Mouse (Mus musculus): Measurements from ENCODE around the gene Grid1. TPM values are rescaled to one million over a fixed set of nuclear protein-coding genes. Genes with fewer than 3 reads are reported as not detected.

Grid1 gene
- 0.06 and 0.24 TPM in 2 replicates for polyA plus RNA-seq (2016; fragmentation: Nextera tagmentation; extraction: Ambion mirVana)

GRCm38 (mm10) chr14:34819919-34820652, at the start of gene Grid1:
TSS of gene Grid1 (plus strand) at chr14:34820108.
- peak; percentile 60 for DNase-seq (ENCODE audit: extremely low spot score, low spot score)
- Histone ChIP-seq H3K4me3 (peak within 1 kb of the TSS; percentile 70), H3K27ac (peak within 1 kb of the TSS; percentile 77), H3K4me1 (peaks cover 40% of the 10 kb centered on the region), H3K27me3 (ENCODE audit: poor library complexity, severe bottlenecking) (peaks cover 99% of the 10 kb centered on the region), H3K9me3 (no peaks in the 10 kb centered on the region), H3K36me3 (replicated peaks) (no peaks in the 10 kb centered on the region)
- WGBS = under 1% methylated on average over 79 of the region's 96 CpGs

DNA sequence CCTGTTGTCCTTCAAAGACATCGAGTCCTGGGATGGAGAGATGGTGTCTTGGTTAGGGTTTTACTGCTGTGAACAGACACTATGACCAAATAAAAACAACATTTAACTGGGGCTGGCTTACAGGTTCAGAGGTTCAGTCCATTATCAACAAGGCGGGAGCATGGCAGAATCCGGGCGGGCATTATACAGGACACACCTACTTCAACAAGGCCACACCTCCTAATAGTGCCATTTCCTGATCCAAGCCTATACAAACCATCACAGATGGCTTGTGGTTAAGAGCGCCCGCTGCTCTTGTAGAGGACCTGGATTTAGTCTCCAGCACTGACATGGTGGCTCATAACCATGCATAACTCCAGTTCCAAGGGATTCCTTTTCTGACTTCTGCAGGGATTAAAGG, 49.4 kb upstream of the Grid1 start:
- WGBS = 83% methylated on average over 6 of the region's 6 CpGs
- Histone ChIP-seq H3K27me3 (ENCODE audit: poor library complexity, severe bottlenecking) (peaks cover 27% of the 10 kb centered on the region), H3K9me3 (no peaks in the 10 kb centered on the region), H3K4me1 (peaks cover 22% of the 10 kb centered on the region), H3K27ac (no peak overlapping the region), H3K4me3 (no peak overlapping the region), H3K36me3 (replicated peaks) (no peaks in the 10 kb centered on the region)
- no peak for DNase-seq (ENCODE audit: extremely low spot score, low spot score)

- no peak overlapping the region for H3K27ac ChIP-seq
- no peak overlapping the region for H3K4me3 ChIP-seq
- DNase-seq (ENCODE audit: extremely low spot score, low spot score) = no peak
- H3K27me3 ChIP-seq (ENCODE audit: poor library complexity, severe bottlenecking) = peaks cover 27% of the 10 kb centered on the region
- H3K4me1 ChIP-seq = peaks cover 22% of the 10 kb centered on the region
- no peaks in the 10 kb centered on the region for H3K36me3 ChIP-seq (replicated peaks)
- no peaks in the 10 kb centered on the region for H3K9me3 ChIP-seq
- 21% methylated on average over 9 of the region's 9 CpGs for WGBS
Measured at GRCm38 (mm10) chr14:34771601-34772000, 48.3 kb upstream of the Grid1 start.

DNA sequence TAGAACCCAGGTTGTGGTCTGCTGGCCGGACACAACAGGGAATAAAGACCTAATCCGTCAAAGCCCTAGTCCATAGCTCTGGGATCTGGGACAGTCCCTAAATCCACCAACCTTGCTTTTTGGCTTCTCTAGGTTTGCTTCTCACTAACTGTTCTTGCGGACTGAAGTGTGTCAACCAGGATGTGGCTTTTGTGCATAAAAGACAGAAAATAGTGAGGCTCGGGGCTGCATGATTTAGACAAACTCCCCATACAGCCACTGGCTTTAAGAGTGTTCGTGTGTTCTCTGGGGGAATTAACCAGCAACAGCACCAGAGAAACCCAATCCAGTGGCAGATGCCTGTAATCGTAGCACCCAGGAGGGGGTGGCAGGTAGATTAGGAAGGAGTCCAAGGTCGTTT, 47.8 kb upstream of the Grid1 start:
- DNase-seq (ENCODE audit: extremely low spot score, low spot score) = no peak
- H3K4me1 ChIP-seq = peaks cover 22% of the 10 kb centered on the region
- no peaks in the 10 kb centered on the region for H3K36me3 ChIP-seq (replicated peaks)
- no peak overlapping the region for H3K4me3 ChIP-seq
- H3K9me3 ChIP-seq = no peaks in the 10 kb centered on the region
- peaks cover 30% of the 10 kb centered on the region for H3K27me3 ChIP-seq (ENCODE audit: poor library complexity, severe bottlenecking)
- 63% methylated on average over 7 of the region's 7 CpGs for WGBS
- H3K27ac ChIP-seq = no peak overlapping the region

DNA sequence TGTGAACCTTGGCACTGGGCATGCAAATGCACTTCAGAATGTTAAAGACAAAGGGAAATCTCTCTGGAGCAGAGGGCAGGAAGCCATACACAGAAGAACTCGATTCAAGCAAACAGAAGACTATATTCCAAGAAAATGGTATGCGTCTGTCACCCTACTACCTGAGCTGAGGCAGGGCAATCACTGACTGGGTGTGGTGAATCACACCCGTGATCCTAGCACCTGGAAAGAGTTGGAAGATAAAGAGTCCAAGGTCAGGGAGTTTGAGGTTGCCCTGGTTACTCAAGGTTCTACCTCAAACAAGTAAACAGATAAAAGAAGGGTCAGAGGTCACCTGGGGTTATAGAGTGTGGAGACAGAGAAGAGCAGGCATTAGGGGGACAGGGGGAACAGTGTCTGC, 46.2 kb upstream of the Grid1 start:
- 83% methylated on average over 3 of the region's 3 CpGs for WGBS
- H3K27ac ChIP-seq = no peak overlapping the region
- H3K27me3 ChIP-seq (ENCODE audit: poor library complexity, severe bottlenecking) = peaks cover 36% of the 10 kb centered on the region

GRCm38 (mm10) chr14:34774231-34774630, 45.7 kb upstream of the Grid1 start:
- peaks cover 10% of the 10 kb centered on the region for H3K4me1 ChIP-seq
- no peak overlapping the region for H3K27ac ChIP-seq
- DNase-seq (ENCODE audit: extremely low spot score, low spot score) = no peak
- peaks cover 32% of the 10 kb centered on the region for H3K27me3 ChIP-seq (ENCODE audit: poor library complexity, severe bottlenecking)
- 89% methylated on average over 6 of the region's 6 CpGs for WGBS
- H3K9me3 ChIP-seq = no peaks in the 10 kb centered on the region
- no peaks in the 10 kb centered on the region for H3K36me3 ChIP-seq (replicated peaks)
- no peak overlapping the region for H3K4me3 ChIP-seq

More for the DNA sequence above, 46.2 kb upstream of the Grid1 start:
- H3K36me3 ChIP-seq (replicated peaks) = no peaks in the 10 kb centered on the region
- H3K4me3 ChIP-seq = no peak overlapping the region
- H3K4me1 ChIP-seq = peaks cover 16% of the 10 kb centered on the region
- H3K9me3 ChIP-seq = no peaks in the 10 kb centered on the region
- no peak for DNase-seq (ENCODE audit: extremely low spot score, low spot score)

DNA sequence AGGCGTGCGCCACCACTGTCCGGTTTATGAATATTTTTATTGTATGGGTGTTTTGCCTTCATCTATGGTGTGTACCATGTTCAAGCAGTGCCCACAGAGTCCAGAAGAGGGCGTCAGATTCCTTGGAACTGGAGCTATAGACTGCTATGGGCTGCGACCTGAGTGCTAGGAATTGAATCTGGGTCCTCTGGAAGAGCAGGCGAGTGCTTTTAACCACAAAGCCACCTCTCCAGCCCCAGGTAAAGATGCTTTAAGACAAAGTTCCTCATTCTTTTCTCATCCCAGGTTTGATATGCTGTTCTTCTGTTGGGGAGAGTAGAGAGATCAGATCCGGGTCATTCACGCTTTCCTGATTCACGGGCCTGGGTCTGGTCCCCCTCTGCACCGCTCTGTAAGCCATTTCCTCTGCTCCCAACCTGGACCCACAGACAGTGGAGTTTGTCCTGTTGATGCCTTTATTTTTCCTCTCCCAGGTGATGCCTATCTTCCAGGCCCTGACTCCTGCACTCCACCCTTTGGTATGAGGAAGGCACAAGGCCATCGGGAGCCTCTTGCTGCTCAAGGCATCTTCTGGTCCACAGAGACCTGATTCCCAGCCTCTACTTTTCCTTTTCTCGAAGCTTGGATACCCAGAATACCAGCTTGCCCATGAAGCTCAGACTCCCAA, 43.1 kb upstream of the Grid1 start:
- no peak for DNase-seq (ENCODE audit: extremely low spot score, low spot score)
- Histone ChIP-seq H3K27ac (no peak overlapping the region), H3K36me3 (replicated peaks) (no peaks in the 10 kb centered on the region), H3K4me1 (no peaks in the 10 kb centered on the region), H3K9me3 (no peaks in the 10 kb centered on the region), H3K27me3 (ENCODE audit: poor library complexity, severe bottlenecking) (peaks cover 13% of the 10 kb centered on the region), H3K4me3 (no peak overlapping the region)
- WGBS = 88% methylated on average over 12 of the region's 12 CpGs

GRCm38 (mm10) chr14:34777810-34778209, 42.1 kb upstream of the Grid1 start:
- no peaks in the 10 kb centered on the region for H3K36me3 ChIP-seq (replicated peaks)
- peak; percentile 57 for DNase-seq (ENCODE audit: extremely low spot score, low spot score)
- no peak overlapping the region for H3K4me3 ChIP-seq
- no peaks in the 10 kb centered on the region for H3K4me1 ChIP-seq
- no peaks in the 10 kb centered on the region for H3K9me3 ChIP-seq
- no peak overlapping the region for H3K27ac ChIP-seq
- whole genome bisulfite sequencing = 18% methylated on average over 10 of the region's 10 CpGs
- H3K27me3 ChIP-seq (ENCODE audit: poor library complexity, severe bottlenecking) = peaks cover 9% of the 10 kb centered on the region

DNA sequence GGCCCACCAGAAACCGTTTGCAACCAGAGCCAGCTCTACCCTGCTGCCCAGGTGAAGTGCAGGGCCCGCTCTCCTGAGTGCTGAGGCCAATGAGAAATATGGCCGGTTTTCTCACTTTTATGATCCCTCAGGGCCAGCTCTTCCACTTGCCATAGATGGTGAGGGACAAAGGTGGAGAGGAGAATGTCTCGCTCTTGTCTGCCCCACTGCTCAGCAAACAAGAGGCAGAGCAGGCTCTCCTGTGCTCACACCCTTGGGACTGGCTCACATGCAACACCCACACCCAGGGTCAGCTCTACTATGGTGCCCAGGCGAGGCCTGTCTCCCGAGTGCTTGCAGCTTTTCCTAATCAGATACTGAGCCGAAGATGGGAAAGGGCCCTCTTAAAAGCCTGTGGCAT, 41.1 kb upstream of the Grid1 start:
- Histone ChIP-seq H3K27me3 (ENCODE audit: poor library complexity, severe bottlenecking) (peaks cover 9% of the 10 kb centered on the region), H3K27ac (no peak overlapping the region), H3K36me3 (replicated peaks) (no peaks in the 10 kb centered on the region), H3K4me1 (no peaks in the 10 kb centered on the region), H3K9me3 (no peaks in the 10 kb centered on the region), H3K4me3 (no peak overlapping the region)
- WGBS = 84% methylated on average over 7 of the region's 7 CpGs
- DNase-seq (ENCODE audit: extremely low spot score, low spot score) = no peak

DNA sequence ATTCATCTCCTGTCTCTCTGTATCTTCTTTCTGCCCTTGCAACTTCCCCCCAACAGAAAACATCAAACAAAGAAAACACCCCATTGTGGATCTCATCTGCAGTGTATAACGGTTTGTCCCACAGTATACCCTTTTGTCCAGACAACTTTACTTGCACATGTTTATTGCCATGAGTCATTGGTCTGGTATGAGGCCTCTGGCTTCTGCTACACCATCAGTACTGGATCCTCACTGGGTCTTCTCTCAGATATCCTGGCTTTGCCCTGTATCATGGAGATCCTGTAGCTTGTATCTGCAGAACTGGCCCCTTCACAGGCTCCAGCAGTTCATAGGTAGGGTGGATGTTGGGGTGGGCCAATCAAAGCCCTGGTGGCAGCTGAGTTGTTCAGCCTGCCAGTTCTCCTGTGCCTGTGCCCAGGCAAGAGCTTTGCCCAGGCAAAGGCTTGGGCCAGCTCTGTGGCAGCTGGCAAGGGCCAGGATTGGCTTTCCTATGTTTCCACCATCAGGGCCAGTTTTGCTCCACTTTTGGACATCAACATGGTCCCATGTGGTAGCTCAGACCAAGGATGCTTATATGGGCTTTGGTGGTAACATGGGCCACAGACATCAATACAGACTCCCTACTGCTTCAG, 26.4 kb upstream of the Grid1 start:
- peaks cover 9% of the 10 kb centered on the region; the same call in 1 of the 2 replicates for H3K9me3 ChIP-seq
- no peak overlapping the region for H3K4me3 ChIP-seq
- H3K27me3 ChIP-seq (ENCODE audit: poor library complexity, severe bottlenecking) = no peaks in the 10 kb centered on the region
- H3K27ac ChIP-seq = no peak overlapping the region
- 83% methylated on average over 1 of the region's 1 CpGs for WGBS
- no peaks in the 10 kb centered on the region for H3K4me1 ChIP-seq
- no peaks in the 10 kb centered on the region for H3K36me3 ChIP-seq (replicated peaks)
- DNase-seq (ENCODE audit: extremely low spot score, low spot score) = no peak

DNA sequence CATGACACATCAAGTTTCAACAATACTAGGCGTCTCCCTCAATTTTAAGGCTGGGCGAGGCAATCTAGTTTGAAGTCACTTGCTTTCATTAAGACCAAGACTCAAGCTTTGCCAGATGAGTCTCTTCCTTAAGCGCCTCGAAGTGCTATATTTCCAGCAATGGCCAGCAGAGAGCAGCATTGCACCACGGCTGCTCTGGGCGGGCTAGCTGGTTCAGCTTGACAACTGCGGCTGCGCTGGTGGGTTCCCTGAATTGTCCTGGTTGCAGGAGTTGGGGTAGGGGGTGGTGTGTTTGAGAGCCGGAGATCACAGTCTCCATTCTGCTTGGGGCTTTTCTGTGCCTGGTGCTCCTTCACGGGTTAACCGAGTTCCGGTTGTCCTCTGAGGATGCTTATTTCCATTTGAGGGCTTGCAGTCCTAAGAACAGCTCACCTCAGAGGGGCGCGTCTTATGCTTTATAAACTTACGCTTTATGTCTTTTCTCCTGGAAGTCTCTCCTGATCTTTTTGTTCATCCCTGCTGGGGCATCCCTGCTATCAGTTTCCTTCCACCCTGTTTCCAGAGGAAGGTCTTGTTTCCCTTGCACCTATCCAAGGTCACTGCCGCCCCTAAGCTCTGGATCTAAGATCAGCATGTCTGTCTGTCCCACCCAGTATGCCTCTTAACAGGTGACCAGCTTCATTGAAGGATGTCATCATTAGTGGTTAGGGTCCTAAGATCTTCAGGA, 9.0 kb upstream of the Grid1 start:
- Histone ChIP-seq H3K4me3 (peak overlapping the region; percentile 21), H3K27me3 (ENCODE audit: poor library complexity, severe bottlenecking) (peaks cover 29% of the 10 kb centered on the region), H3K27ac (no peak overlapping the region), H3K9me3 (no peaks in the 10 kb centered on the region), H3K36me3 (replicated peaks) (no peaks in the 10 kb centered on the region), H3K4me1 (no peaks in the 10 kb centered on the region)
- peak; percentile 83 for DNase-seq (ENCODE audit: extremely low spot score, low spot score)
- 21% methylated on average over 16 of the region's 16 CpGs for WGBS

GRCm38 (mm10) chr14:34811490-34811808, 8.5 kb upstream of the Grid1 start:
- H3K9me3 ChIP-seq = no peaks in the 10 kb centered on the region
- no peaks in the 10 kb centered on the region for H3K4me1 ChIP-seq
- H3K27ac ChIP-seq = no peak overlapping the region
- WGBS = 77% methylated on average over 10 of the region's 10 CpGs
- H3K27me3 ChIP-seq (ENCODE audit: poor library complexity, severe bottlenecking) = peaks cover 34% of the 10 kb centered on the region
- DNase-seq (ENCODE audit: extremely low spot score, low spot score) = peak; percentile 13
- H3K36me3 ChIP-seq (replicated peaks) = no peaks in the 10 kb centered on the region
- H3K4me3 ChIP-seq = no peak overlapping the region

Data from forebrain, embryonic 10.5 days (tissue).